Mouse (Mus musculus) ES-Bruce4 (cell line): ENCODE measurements around the gene Krtap28-13.

Experiments
- CTCF ChIP-seq: IDR thresholded peaks from one replicate; pipeline ENCODE4 v1.8.1; 2011; ENCODE audit warnings: low read depth, low read length
- POLR2A ChIP-seq: IDR thresholded peaks from one replicate; pipeline ENCODE4 v1.8.1; 2011; ENCODE audit warnings: low read length; ENCODE audit not compliant: insufficient read depth

GRCm38 (mm10) chr1:83015329-83015879, 45.3 kb upstream of the Krtap28-13 start:
- no peak for TF ChIP-seq POLR2A
- no peak for TF ChIP-seq CTCF
